Mouse (Mus musculus) CH12.LX (cell line): Measurements from ENCODE around the gene Galnt16.

ENCODE experiments used
- CTCF ChIP-seq, 2 experiments: IDR thresholded peaks in 1 of 2; conservative IDR thresholded peaks in 1 of 2; 2 replicates each; pipeline ENCODE4 v1.5.1; 2011 to 2012; ENCODE audit warnings: low read depth in 2 of 2, low read length in 2 of 2, improper control_type of control experiment in 1 of 2, inconsistent platforms in 1 of 2, mild to moderate bottlenecking in 1 of 2, moderate library complexity in 1 of 2
- EP300 ChIP-seq: IDR thresholded peaks from 2 replicates; pipeline ENCODE4 v1.6.1; 2011; ENCODE audit warnings: low read length, improper control_type of control experiment
- HCFC1 ChIP-seq: IDR thresholded peaks from 2 replicates; pipeline ENCODE4 v1.6.1; 2012; ENCODE audit warnings: low read depth, mild to moderate bottlenecking, inconsistent platforms, low read length, improper control_type of control experiment
- JUN ChIP-seq: IDR thresholded peaks from 2 replicates; pipeline ENCODE4 v1.6.1; 2011; ENCODE audit warnings: low read depth, mild to moderate bottlenecking, low read length, improper control_type of control experiment, moderate library complexity; ENCODE audit not compliant: insufficient read depth
- MAFK ChIP-seq: IDR thresholded peaks from 2 replicates; pipeline ENCODE4 v1.6.1; 2011; ENCODE audit warnings: low read length, improper control_type of control experiment; ENCODE audit not compliant: insufficient replicate concordance
- NELFE ChIP-seq: IDR thresholded peaks from 2 replicates; pipeline ENCODE4 v1.6.1; 2011; ENCODE audit warnings: low read depth, low read length, improper control_type of control experiment
- POLR2A ChIP-seq: IDR thresholded peaks from 2 replicates; pipeline ENCODE4 v1.6.1; 2011; ENCODE audit warnings: low read depth, mild to moderate bottlenecking, improper control_type of control experiment, low read length
- TBP ChIP-seq: conservative IDR thresholded peaks from 2 replicates; pipeline ENCODE4 v1.6.1; 2011; ENCODE audit warnings: low read depth, low read length, improper control_type of control experiment
- ZKSCAN1 ChIP-seq: IDR thresholded peaks from 2 replicates; pipeline ENCODE4 v1.6.1; 2012; ENCODE audit warnings: low read depth, inconsistent platforms, low read length, improper control_type of control experiment, borderline replicate concordance
- ZNF384 ChIP-seq: IDR thresholded peaks from 2 replicates; pipeline ENCODE4 v1.6.1; 2012; ENCODE audit warnings: low read depth, low read length, improper control_type of control experiment, inconsistent platforms

DNA sequence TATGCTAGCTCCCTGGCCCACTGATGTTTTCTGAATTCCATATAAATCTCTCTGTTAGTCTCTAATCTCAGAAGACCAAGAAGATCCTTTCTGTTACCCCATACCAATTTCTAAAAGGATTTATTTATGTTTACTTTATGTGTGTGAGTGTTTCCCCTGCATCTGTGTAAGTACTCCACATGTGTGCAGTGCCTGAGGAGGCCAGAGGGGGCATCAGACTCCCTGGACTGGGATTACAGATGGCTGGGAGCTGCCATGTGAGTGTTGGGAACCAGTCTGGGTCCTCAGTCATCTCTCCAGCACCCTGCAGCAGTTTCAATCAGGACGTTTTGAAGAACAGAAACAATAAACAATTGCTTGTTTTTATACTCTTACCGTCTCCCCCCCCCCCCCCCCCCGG is 34.7 kb upstream of the Galnt16 start:
- TF ChIP-seq HCFC1 (no peak), ZNF384 (no peak), EP300 (no peak), ZKSCAN1 (no peak), CTCF (conservative IDR thresholded peaks at IDR 0.05 in 1 of 2, IDR thresholded peaks at IDR 0.05 in 1 of 2; ENCODE audit: low read depth in 2 of 2, low read length in 2 of 2) (no peak; a peak in 1 of 4 replicates), JUN (no peak), NELFE (no peak), POLR2A (no peak), TBP (no peak), MAFK (no peak)
